Mouse (Mus musculus) thymus, adult 2 months (tissue): Measurements from ENCODE around the gene Rab3c. TPM values are rescaled to one million over a fixed set of nuclear protein-coding genes. Genes with fewer than 3 reads are reported as not detected.

Experiments
- DNase-seq: peaks from one replicate; pipeline ENCODE4 v3.0.0; 2021
- H3K27ac ChIP-seq: fragments of 200-500 bp; 2 replicates; pipeline ENCODE4 v1.5.1; 2012; ENCODE audit warnings: low read length, control low read depth; ENCODE audit not compliant: control insufficient read depth, insufficient read depth
- H3K27me3 ChIP-seq: fragments of 200-500 bp; 2 replicates; pipeline ENCODE4 v1.6.1; 2012; ENCODE audit warnings: mild to moderate bottlenecking, low read length, moderate library complexity, mixed read lengths; ENCODE audit not compliant: control insufficient read depth, insufficient read depth
- H3K36me3 ChIP-seq: fragments of 200-500 bp; 2 replicates; pipeline ENCODE4 v1.6.1; 2012; ENCODE audit warnings: mild to moderate bottlenecking, low read length, moderate library complexity; ENCODE audit not compliant: control insufficient read depth, insufficient read depth
- H3K4me1 ChIP-seq: fragments of 200-500 bp; replicated peaks from 2 replicates; pipeline ENCODE4 v1.6.1; 2012; ENCODE audit warnings: low read length; ENCODE audit not compliant: control insufficient read depth, insufficient read depth
- H3K4me3 ChIP-seq: fragments of 200-500 bp; 2 replicates; pipeline ENCODE4 v1.5.1; 2012; ENCODE audit warnings: mild to moderate bottlenecking, low read length, control low read depth, moderate library complexity; ENCODE audit not compliant: control insufficient read depth, insufficient read depth
- CTCF ChIP-seq: fragments of 200-500 bp; IDR thresholded peaks from 2 replicates; pipeline ENCODE4 v1.5.1; 2012; ENCODE audit warnings: mild to moderate bottlenecking, control low read depth, low read length, moderate library complexity, borderline replicate concordance; ENCODE audit not compliant: control insufficient read depth, poor library complexity, insufficient read depth; ENCODE audit errors: extremely low read depth
- POLR2A ChIP-seq: fragments of 200-500 bp; IDR thresholded peaks from 2 replicates; pipeline ENCODE4 v1.6.1; 2012; ENCODE audit warnings: mild to moderate bottlenecking, low read length, control low read depth, moderate library complexity; ENCODE audit not compliant: control insufficient read depth, poor library complexity, insufficient read depth; ENCODE audit errors: extremely low read depth
- WGBS: fragments of 180-500 bp; shearing (Covaris S2); methylation state at CpG from one replicate; pipeline ENCODE4 v1.1.7; 2018; 5-methylcytosine and 5-hydroxymethylcytosine counted together
- polyA plus RNA-seq: library from polyadenylated mRNA; depleted of rRNA; stranded (reverse); fragments of >200 nt; gene quantifications from 2 replicates; pipeline ENCODE4 v1.2.3, GENCODE M21; 2012

Gene Rab3c
- polyA plus RNA-seq, 1 experiment = not detected

DNA sequence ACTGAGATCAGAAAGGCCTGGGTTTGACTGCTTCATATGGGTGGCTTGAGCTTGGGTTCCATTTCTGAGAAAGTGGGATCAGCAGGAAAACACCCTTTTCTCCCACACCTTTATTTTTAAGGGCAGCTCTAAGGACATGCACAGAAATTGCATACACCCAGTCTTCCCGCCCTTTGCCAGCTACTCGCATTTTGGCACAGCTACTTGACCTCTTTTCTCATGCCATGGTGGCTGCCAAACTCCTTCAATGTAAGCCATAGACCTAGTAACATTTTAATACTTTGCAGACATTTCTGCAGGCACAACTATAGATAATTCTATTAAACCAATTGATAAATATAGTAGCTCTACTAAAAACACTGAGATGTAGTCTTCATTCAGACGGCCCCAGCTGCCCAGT is 164.5 kb downstream of the Rab3c start:
- WGBS = 95% methylated on average over 3 of the region's 3 CpGs
- Histone ChIP-seq H3K27me3 (no peaks in the 10 kb centered on the region), H3K27ac (no peak overlapping the region), H3K36me3 (no peaks in the 10 kb centered on the region), H3K4me3 (no peak overlapping the region), H3K4me1 (no peaks in the 10 kb centered on the region)
- TF ChIP-seq POLR2A (no peak), CTCF (no peak)
- no peak for DNase-seq

DNA sequence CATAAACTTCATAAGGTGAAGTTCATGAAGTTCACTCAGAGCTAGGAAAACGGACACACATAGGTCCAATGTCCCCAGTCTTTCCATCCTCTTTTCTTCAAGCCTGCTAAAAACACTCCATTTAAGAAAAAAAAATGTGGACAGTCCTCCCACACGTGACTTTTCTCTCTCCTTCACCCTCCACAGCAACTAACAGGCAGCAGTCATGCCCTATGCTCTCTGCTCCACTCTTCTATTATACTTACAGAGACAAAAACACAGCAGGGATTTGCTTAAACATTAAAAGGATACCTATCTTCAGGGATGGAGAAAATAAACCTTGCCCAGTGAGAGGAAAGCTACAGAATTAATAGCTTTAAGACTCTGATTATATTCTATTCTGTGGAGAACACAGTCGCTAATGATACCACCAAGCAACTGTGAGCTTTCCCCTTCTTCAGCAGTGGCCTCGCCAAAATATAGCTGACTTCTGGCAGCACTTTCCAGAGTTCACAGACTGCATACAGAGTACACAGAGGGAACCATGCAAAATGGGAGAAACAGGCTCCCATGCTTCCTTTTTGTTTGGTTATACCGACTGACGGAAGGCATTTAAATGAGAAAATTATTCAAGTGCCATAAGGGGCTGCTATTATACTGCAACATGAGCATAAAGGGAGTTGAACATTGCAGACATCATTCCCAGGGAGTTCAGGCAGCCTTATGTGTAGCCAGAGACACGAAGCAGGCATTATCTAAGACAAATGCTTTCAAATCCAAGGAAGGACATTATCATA is 165.7 kb downstream of the Rab3c start:
- Histone ChIP-seq H3K36me3 (no peaks in the 10 kb centered on the region), H3K27ac (no peak overlapping the region), H3K4me3 (no peak overlapping the region), H3K4me1 (no peaks in the 10 kb centered on the region), H3K27me3 (no peaks in the 10 kb centered on the region)
- WGBS = 86% methylated on average over 7 of the region's 7 CpGs
- no peak for DNase-seq
- TF ChIP-seq CTCF = no peak
- TF ChIP-seq POLR2A = no peak

DNA sequence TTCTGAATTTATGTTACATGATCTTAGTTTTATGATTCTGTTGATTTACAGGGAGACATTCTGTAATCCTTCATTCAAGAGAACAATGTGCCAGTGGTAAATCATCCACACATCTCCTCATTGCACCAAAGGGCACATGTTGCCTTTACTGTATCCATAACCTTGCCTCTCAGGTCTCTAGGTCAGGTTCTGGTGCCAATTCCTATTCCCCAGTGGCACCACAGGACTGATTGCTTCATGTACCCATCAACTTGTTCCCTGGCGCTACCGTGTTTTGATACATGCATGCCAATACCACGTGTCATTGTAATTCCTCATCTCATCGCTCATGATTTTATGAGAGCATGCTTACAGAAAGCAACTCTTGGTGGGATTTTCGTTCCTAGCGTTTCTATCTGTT is 167.1 kb downstream of the Rab3c start:
- no peak for DNase-seq
- Histone ChIP-seq H3K4me1 (no peaks in the 10 kb centered on the region), H3K27ac (no peak overlapping the region), H3K27me3 (no peaks in the 10 kb centered on the region), H3K4me3 (no peak overlapping the region), H3K36me3 (no peaks in the 10 kb centered on the region)
- WGBS = 97% methylated on average over 6 of the region's 6 CpGs
- no peak for TF ChIP-seq CTCF
- TF ChIP-seq POLR2A = no peak

DNA sequence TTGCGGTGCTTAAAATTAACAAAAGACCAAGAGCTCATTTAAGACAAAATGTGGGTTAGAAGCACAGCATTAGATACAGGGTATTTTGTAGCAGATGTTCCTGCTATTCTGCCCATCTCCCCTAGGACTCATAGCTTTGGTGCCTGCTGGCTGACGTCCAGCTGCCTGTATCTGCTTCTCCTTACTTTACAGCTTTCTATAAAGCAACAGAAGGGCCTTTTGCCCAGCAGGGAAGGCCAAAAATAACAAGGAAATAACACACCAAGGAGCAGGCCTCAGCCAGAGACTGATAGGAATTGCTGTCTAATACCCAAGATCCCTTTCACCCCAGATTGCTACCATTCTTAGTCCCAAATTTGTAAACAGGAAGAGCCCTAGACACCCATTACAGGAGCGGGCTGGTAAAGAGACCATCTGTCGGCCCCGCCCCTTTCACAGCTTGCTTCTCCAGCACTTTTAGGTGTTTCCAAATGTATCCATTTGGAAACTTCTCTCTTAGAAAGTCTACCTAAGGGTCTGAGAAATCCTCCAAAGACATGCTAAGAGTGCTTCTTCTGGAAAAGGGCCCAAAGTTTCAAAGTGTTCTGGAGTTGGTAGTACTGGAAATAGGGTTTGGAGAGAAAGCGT is 183.3 kb downstream of the Rab3c start:
- H3K4me3 ChIP-seq = no peak overlapping the region
- no peak overlapping the region for H3K27ac ChIP-seq
- DNase-seq = no peak
- WGBS = 95% methylated on average over 6 of the region's 6 CpGs
- no peaks in the 10 kb centered on the region for H3K36me3 ChIP-seq
- no peaks in the 10 kb centered on the region for H3K4me1 ChIP-seq
- TF ChIP-seq CTCF (no peak), POLR2A (no peak)
- H3K27me3 ChIP-seq = no peaks in the 10 kb centered on the region

DNA sequence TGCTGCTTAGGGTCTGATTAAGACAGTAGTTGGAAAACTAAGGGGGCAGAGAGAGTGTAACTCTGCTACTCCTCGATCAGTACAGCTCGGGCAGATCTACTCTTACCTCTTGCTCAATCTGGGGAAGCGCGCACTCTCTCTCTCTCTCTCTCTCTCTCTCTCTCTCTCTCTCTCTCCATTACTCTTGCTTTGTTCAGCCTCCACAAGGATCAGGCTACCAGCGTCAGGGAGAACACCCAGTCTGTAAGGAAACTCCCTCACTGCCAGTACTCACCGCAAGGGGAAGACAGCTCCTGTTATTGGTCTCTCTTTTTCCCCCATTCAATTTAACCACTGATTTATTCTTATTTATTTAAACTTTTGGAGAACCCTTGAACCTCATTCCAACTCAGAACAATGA is 185.8 kb downstream of the Rab3c start:
- Histone ChIP-seq H3K36me3 (no peaks in the 10 kb centered on the region), H3K27me3 (no peaks in the 10 kb centered on the region), H3K4me1 (no peaks in the 10 kb centered on the region), H3K4me3 (no peak overlapping the region), H3K27ac (no peak overlapping the region)
- TF ChIP-seq CTCF = no peak
- no peak for TF ChIP-seq POLR2A
- 87% methylated on average over 6 of the region's 6 CpGs for WGBS
- DNase-seq = no peak

DNA sequence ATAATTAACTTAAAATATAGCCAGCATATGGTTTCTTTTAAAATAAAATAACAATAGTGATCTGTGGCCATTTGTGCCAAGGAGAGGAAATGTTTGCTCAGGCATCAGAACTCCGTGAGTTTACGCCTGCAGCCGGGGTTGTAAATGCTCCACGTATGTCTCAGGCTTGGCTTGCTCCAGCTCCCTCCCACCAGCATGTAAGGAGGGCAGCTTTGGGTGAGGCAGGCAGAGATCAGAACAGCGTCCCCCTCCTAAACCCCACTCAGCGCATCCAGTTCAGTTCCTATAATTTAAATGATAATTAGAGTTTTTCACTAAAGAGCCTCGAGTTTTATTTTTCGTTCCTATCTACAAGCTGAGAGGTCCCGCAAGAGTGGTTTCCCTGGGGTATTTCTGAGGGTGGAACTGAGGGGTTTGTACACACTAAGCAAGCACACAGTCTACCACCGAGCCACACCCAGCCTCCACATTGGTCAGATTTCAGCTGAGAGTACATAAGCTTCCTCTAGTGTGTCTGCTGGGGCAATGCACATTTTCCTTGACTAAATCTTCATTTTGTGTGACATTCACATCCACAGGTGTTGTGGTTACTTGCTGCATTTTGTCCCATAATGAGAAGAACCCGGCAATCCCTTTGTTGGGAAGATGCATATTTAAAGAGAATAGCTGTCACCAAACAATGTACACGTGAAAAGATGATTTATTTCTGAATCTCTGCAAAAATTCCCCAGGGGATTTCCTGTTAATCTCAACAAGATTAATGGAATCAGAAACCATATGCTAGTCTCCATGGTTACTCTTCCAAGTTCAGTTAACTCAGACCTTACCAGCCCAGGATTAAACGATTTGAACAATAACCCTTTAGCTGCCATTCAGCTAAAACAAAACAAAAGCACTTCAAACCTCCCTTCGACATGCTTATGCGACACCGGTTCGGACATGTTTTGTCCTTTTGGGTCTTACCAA is 186.8 kb downstream of the Rab3c start:
- no peak for DNase-seq
- 79% methylated on average over 17 of the region's 17 CpGs for WGBS
- Histone ChIP-seq H3K36me3 (no peaks in the 10 kb centered on the region), H3K27ac (no peak overlapping the region), H3K4me3 (no peak overlapping the region), H3K27me3 (no peaks in the 10 kb centered on the region), H3K4me1 (no peaks in the 10 kb centered on the region)
- no peak for TF ChIP-seq POLR2A
